Mouse (Mus musculus) heart, adult 2 months (tissue): ENCODE data around the gene Eme1. TPM values are rescaled to one million over a fixed set of nuclear protein-coding genes. Genes with fewer than 3 reads are reported as not detected.

ENCODE experiments used
- DNase-seq, 2 experiments: peaks; one replicate each; pipeline ENCODE4 v3.0.0; 2021
- H3K27ac ChIP-seq: fragments of 200-600 bp; 2 replicates; pipeline ENCODE4 v1.8.1; 2022
- H3K27me3 ChIP-seq: fragments of 200-500 bp; 2 replicates; pipeline ENCODE4 v1.6.1; 2012; ENCODE audit warnings: mild to moderate bottlenecking, low read length, inconsistent platforms, mixed read lengths; ENCODE audit not compliant: control insufficient read depth, insufficient read depth
- H3K36me3 ChIP-seq: fragments of 200-500 bp; 2 replicates; pipeline ENCODE4 v1.6.1; 2012; ENCODE audit warnings: low read length, inconsistent platforms; ENCODE audit not compliant: control insufficient read depth, insufficient read depth
- H3K4me1 ChIP-seq: fragments of 200-500 bp; 2 replicates; pipeline ENCODE4 v1.6.1; 2011; ENCODE audit warnings: low read length; ENCODE audit not compliant: control insufficient read depth, insufficient read depth
- H3K4me3 ChIP-seq: fragments of 200-600 bp; 2 replicates; pipeline ENCODE4 v1.8.1; 2022
- H3K79me2 ChIP-seq: fragments of 200-500 bp; replicated peaks from 2 replicates; pipeline ENCODE4 v1.6.1; 2012; ENCODE audit warnings: mild to moderate bottlenecking, inconsistent platforms, low read length, moderate library complexity, mixed read lengths; ENCODE audit not compliant: control insufficient read depth, insufficient read depth
- H3K9ac ChIP-seq: fragments of 200-500 bp; 2 replicates; pipeline ENCODE4 v1.6.1; 2012; ENCODE audit warnings: low read depth, mild to moderate bottlenecking, control low read depth, inconsistent platforms, low read length, mixed read lengths
- CTCF ChIP-seq: fragments of 200-600 bp; IDR thresholded peaks from 2 replicates; pipeline ENCODE4 v1.8.1; 2022; ENCODE audit warnings: antibody characterized with exemption, mild to moderate bottlenecking, moderate library complexity
- EP300 ChIP-seq: fragments of 200-500 bp; IDR thresholded peaks from 2 replicates; pipeline ENCODE4 v1.6.1; 2011; ENCODE audit warnings: low read depth, low read length, control low read depth; ENCODE audit not compliant: insufficient read depth
- POLR2A ChIP-seq: fragments of 200-500 bp; IDR thresholded peaks from 2 replicates; pipeline ENCODE4 v1.6.1; 2011; ENCODE audit warnings: mild to moderate bottlenecking, low read depth, low read length, control low read depth; ENCODE audit not compliant: insufficient read depth
- WGBS: fragments of 180-500 bp; shearing (Covaris S2); methylation state at CpG from one replicate; pipeline ENCODE4 v1.1.7; 2018; 5-methylcytosine and 5-hydroxymethylcytosine counted together
- intact Hi-C: fragments of 180-260 bp; cut with DNase I; formaldehyde crosslinking; loops from one replicate; pipeline ENCODE4 v1.15.1; 2025
- polyA plus RNA-seq: library from polyadenylated mRNA; depleted of rRNA; stranded (reverse); fragments of >200 nt; gene quantifications from 2 replicates; pipeline ENCODE4 v1.2.3, GENCODE M21; 2012
- total RNA-seq, 2 experiments: library from RNA; stranded (reverse); gene quantifications; 2 replicates each; pipeline ENCODE4 v1.2.3; 2021

Gene Eme1
- total and polyA plus RNA-seq, 3 experiments: 0.14 TPM; not detected in 2

GRCm38 (mm10) chr11:94632988-94633387, 20.8 kb downstream of the Eme1 start:
- 82% methylated on average over 8 of the region's 8 CpGs for WGBS

DNA sequence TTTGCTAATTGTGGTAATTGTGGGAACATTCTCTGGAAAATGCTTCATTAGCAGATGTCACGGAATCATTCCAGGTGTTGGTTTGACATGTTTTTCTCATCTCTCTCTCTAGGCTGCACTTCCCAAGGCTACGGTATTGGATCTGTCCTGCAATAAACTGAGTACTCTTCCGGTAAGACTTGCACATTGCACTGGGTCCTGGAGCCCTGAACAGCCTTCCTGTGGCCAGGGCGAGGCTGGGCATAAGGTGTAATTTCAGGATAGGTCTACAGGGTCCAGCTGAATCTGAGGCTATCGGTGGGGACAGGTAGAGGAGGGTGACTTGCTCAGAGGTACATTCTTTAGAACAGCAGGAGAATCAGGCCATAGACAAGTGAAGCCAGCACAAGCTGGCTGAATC, 21.8 kb downstream of the Eme1 start:
- H3K27ac ChIP-seq: no peak overlapping the region
- WGBS: 93% methylated on average over 5 of the region's 5 CpGs
- H3K27me3 ChIP-seq: no peaks in the 10 kb centered on the region
- no peak overlapping the region for H3K9ac ChIP-seq
- TF ChIP-seq CTCF (no peak), POLR2A (no peak), EP300 (no peak)
- intact Hi-C loops: loop anchor here (5.0 kb wide), 1 partner anchor 85 kb away; no protein-coding TSS in a partner anchor
- peaks cover 5% of the 10 kb centered on the region for H3K4me1 ChIP-seq
- H3K4me3 ChIP-seq: no peak overlapping the region
- DNase-seq: no peak
- peaks cover 4% of the 10 kb centered on the region for H3K79me2 ChIP-seq
- H3K36me3 ChIP-seq: no peaks in the 10 kb centered on the region

More at GRCm38 (mm10) chr11:94632988-94633387, 20.8 kb downstream of the Eme1 start:
- Histone ChIP-seq H3K4me3 (no peak overlapping the region), H3K79me2 (peaks cover 4% of the 10 kb centered on the region), H3K27ac (no peak overlapping the region), H3K36me3 (no peaks in the 10 kb centered on the region), H3K9ac (no peak overlapping the region), H3K4me1 (peaks cover 5% of the 10 kb centered on the region), H3K27me3 (no peaks in the 10 kb centered on the region)
- intact Hi-C loops: loop anchor here (5.0 kb wide), 1 partner anchor 84 kb away; no protein-coding TSS in a partner anchor
- DNase-seq: no peak
- no peak for TF ChIP-seq EP300

- Histone ChIP-seq H3K9ac (peak overlapping the region; percentile 98), H3K27me3 (no peaks in the 10 kb centered on the region), H3K4me3 (peak overlapping the region; percentile 56), H3K79me2 (peaks cover 4% of the 10 kb centered on the region), H3K27ac (peak overlapping the region; percentile 89), H3K36me3 (no peaks in the 10 kb centered on the region), H3K4me1 (peaks cover 5% of the 10 kb centered on the region)
- no peak for TF ChIP-seq CTCF
- TF ChIP-seq POLR2A: no peak
- no peak for TF ChIP-seq EP300
- intact Hi-C loops: loop anchor here (5.0 kb wide), 1 partner anchor 87 kb away; no protein-coding TSS in a partner anchor
- DNase-seq: peak; percentile 68
- 5% methylated on average over 26 of the region's 26 CpGs for WGBS
Observed at GRCm38 (mm10) chr11:94630199-94631011, 23.4 kb downstream of the Eme1 start.

- Histone ChIP-seq H3K27ac (peak overlapping the region; percentile 89), H3K9ac (peak overlapping the region; percentile 98), H3K36me3 (no peaks in the 10 kb centered on the region), H3K79me2 (peaks cover 4% of the 10 kb centered on the region), H3K27me3 (no peaks in the 10 kb centered on the region), H3K4me3 (peak overlapping the region; percentile 56), H3K4me1 (peaks cover 5% of the 10 kb centered on the region)
- WGBS: under 1% methylated on average over 25 of the region's 28 CpGs
- no peak for TF ChIP-seq POLR2A
- no peak for TF ChIP-seq CTCF
- no peak for TF ChIP-seq EP300
- intact Hi-C loops: loop anchor here (5.0 kb wide), 1 partner anchor 87 kb away; no protein-coding TSS in a partner anchor
- no peak for DNase-seq
Observed at GRCm38 (mm10) chr11:94629884-94630198, 23.9 kb downstream of the Eme1 start.

DNA sequence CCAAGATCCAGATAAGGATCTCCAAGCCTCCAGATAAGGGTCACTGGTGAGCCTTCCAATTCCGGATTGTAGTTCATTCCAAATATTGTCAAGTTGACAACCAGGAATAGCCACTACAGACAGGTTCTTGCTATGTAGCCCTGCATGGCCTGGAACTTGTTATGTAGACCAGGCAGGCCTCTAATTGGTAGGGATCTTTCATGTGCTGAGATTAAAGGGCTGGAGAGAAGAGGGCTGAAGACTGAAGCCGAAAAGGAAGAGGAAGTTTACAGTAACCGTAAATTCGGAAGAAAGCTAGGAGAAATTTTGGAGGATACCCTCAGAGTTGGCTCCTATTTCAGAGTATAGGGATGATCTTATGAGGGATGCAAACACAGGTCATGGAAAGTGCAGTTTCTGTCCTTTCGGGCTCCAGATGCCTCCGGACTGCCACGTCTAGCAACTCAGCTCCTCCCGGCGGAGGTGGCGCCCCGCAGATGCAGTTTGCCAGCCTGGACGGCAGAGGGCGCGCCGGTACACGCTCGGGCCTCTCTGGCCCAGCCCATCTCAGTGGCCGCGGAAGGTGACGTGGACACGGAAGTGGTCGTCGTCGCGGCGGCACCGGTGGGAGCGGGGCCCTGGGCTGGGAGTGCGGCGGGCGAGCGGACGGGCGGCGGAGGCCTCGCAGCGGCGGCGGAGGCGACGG, 24.4 kb downstream of the Eme1 start, which contains the start of gene Lrrc59:
Gene Lrrc59 (plus strand): TSS at position 569 of the 685 bp plus-strand sequence.
- peak; percentile 95 to 97 for DNase-seq
- 3% methylated on average over 40 of the region's 41 CpGs for WGBS
- H3K27ac ChIP-seq: peak within 1 kb of the TSS; percentile 89
- no peaks in the 10 kb centered on the region for H3K27me3 ChIP-seq
- TF ChIP-seq EP300 (0 out of 2 replicates have a peak, but pooled peaks have one; percentile 56), CTCF (0 out of 2 replicates have a peak, but pooled peaks have one; percentile 100), POLR2A (peak; percentile 64)
- no peaks in the 10 kb centered on the region for H3K36me3 ChIP-seq
- intact Hi-C loops: no loop called here
- peaks cover 4% of the 10 kb centered on the region for H3K79me2 ChIP-seq
- peak within 1 kb of the TSS; percentile 56 for H3K4me3 ChIP-seq
- peaks cover 5% of the 10 kb centered on the region for H3K4me1 ChIP-seq
- peak within 1 kb of the TSS; percentile 98 for H3K9ac ChIP-seq

DNA sequence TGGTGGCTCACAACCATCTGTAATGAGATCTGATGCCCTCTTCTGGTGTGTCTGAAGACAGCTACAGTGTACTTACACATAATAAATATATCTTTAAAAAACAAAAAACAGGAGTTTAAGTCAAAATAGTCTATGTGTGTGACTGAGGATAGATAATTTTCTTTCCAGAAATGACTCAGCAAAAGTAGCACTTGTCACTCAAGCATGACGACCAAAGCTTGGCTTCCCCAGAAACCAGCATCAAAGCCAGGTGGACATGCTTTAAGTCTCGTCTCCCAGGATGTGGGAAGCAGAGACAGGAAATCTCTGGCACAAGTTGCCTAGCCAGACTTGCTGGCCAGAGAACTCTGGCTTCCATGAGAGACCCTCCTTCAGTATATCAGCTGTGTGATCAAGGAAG, 31.6 kb downstream of the Eme1 start:
- Histone ChIP-seq H3K27ac (no peak overlapping the region), H3K9ac (no peak overlapping the region), H3K4me3 (no peak overlapping the region), H3K79me2 (no peaks in the 10 kb centered on the region), H3K27me3 (no peaks in the 10 kb centered on the region), H3K36me3 (no peaks in the 10 kb centered on the region), H3K4me1 (no peaks in the 10 kb centered on the region)
- WGBS: 64% methylated on average over 2 of the region's 2 CpGs
- no peak for TF ChIP-seq POLR2A
- no peak for TF ChIP-seq CTCF
- no peak for TF ChIP-seq EP300
- DNase-seq: no peak
- intact Hi-C loops: no loop called here
